Mouse (Mus musculus): ENCODE data around the gene Uhrf1.

Gene Uhrf1

DNA sequence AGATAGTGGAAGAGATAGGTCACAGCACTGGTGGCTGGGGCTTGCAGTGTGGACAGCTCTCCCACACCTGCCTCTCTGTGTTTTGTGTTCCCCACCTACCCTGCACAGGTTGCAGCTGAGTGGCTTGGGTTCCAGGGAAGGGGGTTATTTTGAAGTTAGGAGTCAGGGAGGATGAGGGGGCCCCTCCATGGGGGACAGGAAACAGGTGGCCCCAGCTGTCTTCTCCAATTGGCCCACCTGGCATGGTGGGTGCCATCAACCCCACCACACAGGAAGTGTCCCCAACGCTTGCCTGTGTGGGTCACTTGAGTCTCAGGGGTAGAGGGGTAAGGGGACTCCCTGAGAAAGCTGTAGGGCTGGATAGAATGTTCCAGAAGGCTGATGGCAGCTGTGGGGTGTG, 9.8 kb upstream of the Uhrf1 start:
- in situ Hi-C loops (cut with MboI; ENCODE audit: unreplicated experiment in 2 of 2): no loop called here

DNA sequence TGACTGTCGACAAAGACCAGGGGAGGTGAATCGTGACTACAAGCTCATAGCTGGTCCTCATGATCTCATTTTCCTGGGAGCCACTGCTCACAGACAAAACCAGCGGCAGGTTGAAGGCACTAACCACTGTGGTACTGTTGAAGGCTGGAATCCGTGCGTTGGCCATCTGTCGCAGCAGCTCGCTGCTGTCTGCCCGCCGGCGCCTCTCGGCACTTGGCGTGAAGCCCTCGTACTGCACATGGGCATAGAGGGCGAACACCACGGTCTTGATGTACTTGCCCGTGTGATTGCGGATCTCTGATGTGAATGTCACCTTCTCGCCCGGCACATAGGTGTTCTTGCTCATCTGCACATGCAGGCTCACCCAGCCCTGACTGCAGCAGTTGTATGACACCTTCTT, 8.9 kb upstream of the Uhrf1 start:
- in situ Hi-C loops (cut with MboI; ENCODE audit: unreplicated experiment in 2 of 2): no loop called here

DNA sequence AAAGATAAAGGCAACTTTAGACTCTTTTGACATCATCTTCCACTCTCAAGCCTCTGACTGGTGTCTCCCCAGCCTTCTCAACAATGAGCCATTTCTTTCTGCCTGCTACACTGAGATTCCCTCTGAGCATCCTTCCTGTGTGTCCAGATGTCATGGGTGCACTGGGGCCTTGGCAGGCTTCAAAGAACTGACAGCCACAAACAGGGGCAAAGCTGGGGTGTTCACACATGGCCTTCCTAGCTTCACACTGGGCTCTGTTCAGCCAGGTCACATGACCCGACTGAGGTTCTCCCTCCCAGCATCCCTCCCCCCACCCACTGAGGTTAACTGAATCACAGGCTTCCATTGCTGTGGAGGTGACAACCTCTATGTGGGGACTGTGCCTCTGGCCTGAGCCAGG, 6.9 kb upstream of the Uhrf1 start:
- in situ Hi-C loops (cut with MboI; ENCODE audit: unreplicated experiment in 2 of 2): no loop called here

DNA sequence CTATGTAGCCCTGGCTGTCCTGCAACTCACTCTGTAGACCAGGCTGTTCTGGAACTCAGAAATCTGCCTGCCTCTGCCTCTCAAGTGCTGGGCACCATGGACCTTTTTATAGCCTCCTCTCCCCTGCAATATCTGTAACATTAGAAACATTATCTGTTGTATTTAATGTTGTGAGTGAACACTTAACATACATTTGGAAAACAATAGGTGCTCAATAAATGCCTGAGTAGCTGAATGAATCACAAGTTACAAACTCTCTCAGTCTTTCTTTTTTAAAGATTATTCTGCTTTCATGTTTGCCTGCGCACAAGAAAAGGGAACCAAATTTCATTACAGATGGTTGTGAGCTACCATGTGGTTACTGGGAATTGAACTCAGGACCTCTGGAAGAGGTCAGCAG, 4.9 kb upstream of the Uhrf1 start:
- in situ Hi-C loops (cut with MboI; ENCODE audit: unreplicated experiment in 2 of 2): no loop called here

DNA sequence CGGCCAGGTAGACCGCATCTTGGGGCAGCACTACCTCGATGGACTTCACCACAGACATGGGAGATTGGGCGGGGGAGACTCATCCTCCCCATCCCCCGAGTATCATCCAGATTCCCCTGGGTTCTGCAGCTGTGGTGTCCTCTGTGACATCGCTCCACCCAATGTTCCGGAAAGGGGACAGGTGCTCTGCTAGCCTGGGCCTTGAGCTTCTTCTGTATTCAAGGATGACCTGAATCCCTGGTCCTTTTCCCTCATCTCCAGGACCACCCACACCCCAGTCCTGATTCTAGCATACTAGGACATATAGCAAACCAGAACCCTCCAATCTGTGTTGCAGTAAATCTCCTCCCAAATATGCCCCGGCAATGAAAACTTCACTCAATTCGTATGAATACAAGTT, 2.9 kb upstream of the Uhrf1 start, which contains the start of gene Arrdc5:
Gene Arrdc5 (minus strand): TSS at position 101 of the 400 bp plus-strand sequence.
- in situ Hi-C loops (cut with MboI; ENCODE audit: unreplicated experiment in 2 of 2): no loop called here

DNA sequence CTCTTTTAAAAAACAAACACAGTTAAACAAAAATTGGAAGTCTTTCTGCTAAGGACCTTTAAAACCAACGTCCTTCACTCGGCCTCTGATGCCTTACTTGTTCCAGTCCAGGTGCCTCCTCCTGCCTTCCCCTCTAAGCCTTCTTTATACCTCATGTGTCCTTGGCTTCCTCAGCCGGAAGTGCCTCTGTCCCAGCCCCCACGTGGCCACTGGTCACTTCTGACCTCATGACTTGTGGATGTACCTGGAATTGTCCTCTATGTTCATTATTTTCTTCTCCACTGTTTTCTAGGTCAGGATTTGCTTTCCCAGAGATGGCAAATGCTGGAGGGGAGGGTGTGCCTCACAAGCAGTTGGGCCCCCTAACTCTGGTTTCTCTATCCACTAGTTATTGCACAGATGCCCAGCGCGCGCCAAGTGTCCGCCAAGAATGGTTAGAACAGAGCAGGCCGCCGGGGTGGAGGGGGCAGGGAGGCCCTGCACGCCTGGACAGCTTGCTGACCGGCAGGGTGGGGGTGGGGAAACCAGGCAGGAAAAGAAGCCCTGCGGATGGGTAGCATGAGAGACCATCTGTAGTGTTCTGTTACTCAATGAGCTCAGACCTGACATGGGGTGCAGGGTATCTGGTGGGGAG, 641 bp upstream of the Uhrf1 start:
- in situ Hi-C loops (cut with MboI; ENCODE audit: unreplicated experiment in 2 of 2): no loop called here

DNA sequence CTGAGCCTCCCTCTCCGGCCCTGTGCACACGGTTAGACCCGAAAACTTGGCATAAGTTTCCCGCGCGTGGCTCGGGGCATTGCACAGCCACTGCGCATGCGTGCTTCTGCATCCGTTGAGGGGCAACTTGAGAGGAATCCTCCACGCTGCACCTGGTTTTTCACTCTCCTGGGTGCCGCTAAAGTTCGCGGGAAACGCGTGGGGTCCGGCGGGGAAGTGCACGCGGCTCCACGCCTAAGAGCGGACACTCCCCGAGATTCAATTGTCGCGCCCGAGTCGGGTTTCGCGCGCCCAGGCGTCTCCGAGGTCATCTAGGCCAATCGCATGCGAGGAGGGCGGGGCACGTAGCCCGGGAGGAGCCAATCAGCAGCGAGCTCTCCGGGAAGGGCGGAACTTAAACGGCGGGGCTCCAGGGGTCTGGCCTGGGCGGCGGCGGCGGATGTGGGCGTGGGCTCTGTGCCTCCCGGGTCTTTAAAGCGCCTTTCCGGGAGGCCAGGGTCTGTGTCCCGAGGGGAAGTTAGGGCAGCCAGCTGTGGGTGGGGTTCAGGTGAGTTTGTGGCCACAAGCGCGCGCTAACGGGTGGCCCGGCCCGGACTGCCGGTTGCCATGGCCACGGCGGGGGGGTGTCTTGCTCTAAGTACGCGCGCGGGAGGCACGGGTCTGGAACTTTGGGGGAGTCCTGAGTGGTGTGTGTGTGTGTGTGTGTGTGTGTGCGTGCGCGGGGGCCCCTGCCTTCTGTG, 896 bp downstream of the Uhrf1 start:
- in situ Hi-C loops (cut with MboI; ENCODE audit: unreplicated experiment in 2 of 2): no loop called here

DNA sequence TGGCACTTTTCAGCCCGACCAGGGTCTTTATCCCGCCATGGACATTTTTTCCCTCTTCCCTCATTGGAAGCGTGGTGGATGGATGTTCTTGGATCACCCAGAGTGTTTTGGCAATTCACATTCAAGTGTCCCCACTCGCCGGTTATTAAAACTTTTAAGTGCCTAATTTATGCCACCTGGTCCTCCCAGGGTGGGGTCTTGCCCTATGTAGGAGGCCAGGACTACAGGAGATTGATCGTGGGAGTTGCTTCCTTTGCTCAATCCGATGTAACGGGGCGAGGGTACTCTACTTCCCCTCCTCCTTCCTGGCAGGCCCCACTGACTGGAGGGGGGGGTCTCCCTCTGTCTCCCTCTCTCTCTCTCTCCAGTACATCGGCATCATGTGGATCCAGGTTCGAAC, 1.6 kb downstream of the Uhrf1 start:
- in situ Hi-C loops (cut with MboI; ENCODE audit: unreplicated experiment in 2 of 2): no loop called here

DNA sequence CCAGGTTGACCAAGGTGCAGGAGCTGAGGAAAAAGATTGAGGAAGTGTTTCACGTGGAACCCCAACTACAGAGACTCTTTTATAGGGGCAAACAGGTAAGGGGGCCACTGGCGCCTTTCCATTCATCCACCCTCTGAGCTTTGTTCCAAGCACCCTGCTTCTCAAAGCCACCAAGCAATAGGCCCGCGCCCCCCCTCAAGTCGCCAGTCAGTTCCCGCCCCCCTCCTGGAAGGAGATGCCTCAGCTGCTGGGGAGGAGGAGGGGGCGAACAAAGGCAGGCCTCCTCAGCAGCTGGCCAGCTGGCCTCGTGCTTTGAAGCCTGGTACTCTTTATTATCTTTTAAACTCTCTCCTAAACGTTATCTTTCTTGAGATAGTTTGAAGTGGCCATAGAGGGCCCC, 2.0 kb downstream of the Uhrf1 start:
- in situ Hi-C loops (cut with MboI; ENCODE audit: unreplicated experiment in 2 of 2): no loop called here

DNA sequence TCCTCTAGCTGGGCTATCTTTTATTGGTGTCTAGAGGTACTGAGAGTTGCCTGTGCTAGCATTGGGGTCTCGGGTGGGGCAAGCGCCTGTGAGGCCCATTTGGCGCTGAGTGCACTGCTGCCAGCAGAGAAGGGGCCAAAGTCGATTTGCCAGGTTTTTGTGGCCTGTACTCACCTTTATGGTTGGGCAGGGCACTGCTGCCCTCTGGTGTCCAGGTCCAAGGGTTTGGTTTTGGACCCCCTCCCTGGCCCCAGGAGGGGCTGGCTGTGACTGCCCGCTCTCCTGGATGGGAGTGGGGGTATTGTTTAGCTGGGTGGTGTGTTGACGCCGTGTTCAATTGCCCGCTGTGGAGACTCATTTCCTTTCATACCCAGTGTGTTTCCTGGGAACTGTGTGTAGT, 2.7 kb downstream of the Uhrf1 start:
- in situ Hi-C loops (cut with MboI; ENCODE audit: unreplicated experiment in 2 of 2): no loop called here

DNA sequence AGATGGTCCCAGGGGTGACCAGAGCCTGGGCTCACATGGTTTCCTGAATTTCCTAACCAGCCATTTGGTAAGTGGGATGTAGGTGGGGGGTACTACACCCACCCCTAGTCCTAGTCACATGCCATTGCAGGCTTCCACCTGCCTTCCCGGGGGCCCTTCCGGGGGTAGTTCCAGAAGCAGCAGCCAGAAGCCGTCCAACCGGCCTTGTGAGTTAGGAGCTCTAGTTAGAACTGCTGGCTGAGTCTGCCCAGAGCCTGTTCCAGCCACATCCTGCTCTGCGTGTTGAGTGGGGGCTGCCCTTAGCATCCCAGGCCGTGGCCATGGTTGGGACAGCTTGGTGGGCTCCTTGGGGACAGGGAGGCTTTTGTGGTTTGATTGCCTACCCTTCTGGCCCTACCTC, 5.0 kb downstream of the Uhrf1 start:
- in situ Hi-C loops (cut with MboI; ENCODE audit: unreplicated experiment in 2 of 2): no loop called here

DNA sequence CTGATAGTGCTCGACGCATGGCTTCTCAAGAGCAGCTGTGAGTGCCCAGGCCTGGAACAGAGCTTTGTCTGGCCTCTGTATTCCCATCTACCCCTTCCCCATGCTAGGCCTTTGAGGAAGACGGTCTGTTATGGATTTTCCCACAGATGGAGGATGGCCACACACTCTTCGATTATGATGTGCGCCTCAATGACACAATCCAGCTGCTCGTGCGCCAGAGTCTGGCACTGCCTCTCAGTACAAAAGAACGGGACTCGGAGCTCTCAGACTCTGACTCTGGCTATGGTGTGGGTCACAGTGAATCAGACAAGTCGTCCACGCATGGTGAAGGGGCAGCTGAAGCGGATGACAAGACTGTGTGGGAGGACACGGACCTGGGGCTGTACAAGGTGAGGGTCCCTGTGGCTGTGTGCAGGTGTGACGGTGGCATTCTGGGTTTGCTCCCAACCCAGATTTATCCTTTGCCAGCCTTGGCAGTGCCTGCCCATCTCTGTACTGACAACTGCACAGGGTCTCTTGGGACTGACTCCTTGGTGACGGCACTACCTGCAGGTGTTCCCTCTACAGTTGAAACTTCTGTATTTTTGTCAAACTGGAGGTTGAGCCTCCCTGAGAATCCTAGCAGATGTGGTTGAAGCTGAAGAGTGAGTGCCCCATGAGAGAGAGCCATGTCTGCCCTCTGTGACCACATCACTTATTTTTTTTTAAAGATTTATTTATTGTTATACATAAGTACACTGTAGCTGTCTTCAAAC, 6.2 kb downstream of the Uhrf1 start:
- in situ Hi-C loops (cut with MboI; ENCODE audit: unreplicated experiment in 2 of 2): no loop called here

DNA sequence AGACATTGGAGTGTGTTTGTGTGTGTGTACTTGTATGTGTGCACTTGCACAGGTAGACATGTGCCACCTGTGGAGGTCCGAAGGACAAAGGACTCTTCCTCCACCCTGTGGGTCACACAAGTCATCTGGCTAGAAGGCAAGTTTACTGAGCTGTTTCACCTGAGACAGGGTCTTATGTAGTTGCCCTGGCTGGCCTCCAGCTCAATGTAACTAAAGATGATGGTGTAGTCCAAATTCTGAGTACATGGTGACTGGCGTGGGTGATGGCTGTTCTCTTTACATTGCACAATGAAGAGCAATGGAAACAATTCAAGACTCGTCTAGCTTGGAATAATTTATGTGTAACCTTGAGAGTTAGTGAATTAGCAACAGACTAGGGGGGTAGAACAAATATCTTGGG, 21.3 kb downstream of the Uhrf1 start:
- in situ Hi-C loops (cut with MboI; ENCODE audit: unreplicated experiment in 2 of 2): no loop called here

DNA sequence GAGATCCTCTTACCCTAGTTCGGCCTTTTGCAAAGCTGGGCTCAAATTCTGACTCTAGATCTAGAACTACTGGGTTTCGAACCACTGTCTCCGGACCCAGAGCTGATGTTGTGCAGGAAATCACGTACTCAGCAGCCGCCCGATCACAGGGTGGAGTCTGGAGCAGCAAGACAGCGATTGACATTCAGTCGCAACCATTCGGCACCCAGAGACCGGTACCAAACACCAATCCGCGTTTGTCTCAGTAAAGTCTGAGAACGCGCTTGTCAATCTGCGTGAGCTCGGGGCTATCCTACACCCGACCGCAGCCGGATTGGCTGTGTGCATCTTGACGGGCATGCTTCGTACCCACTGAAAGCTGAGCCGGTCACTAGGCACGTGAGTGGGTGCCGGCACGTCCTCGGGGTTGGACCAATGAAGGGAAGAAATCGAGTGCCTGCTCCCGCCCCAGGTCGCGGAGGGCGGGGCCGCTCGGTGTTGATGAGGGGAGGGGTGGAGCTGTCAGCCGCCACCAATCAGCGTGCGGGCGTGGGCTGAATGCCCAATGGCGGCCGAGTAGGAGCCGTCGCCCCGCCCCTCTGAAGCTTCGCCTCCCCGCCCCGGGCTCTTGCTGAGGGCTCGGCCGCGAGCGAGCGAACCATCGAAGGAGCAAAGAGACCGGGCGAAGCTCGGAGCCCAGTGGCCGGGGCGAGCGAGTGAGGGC, 22.5 kb downstream of the Uhrf1 start, which contains the start of gene Kdm4b:
Gene Kdm4b (plus strand): TSS at position 613 of the 703 bp plus-strand sequence.
- in situ Hi-C loops (cut with MboI; ENCODE audit: unreplicated experiment in 2 of 2): no loop called here

DNA sequence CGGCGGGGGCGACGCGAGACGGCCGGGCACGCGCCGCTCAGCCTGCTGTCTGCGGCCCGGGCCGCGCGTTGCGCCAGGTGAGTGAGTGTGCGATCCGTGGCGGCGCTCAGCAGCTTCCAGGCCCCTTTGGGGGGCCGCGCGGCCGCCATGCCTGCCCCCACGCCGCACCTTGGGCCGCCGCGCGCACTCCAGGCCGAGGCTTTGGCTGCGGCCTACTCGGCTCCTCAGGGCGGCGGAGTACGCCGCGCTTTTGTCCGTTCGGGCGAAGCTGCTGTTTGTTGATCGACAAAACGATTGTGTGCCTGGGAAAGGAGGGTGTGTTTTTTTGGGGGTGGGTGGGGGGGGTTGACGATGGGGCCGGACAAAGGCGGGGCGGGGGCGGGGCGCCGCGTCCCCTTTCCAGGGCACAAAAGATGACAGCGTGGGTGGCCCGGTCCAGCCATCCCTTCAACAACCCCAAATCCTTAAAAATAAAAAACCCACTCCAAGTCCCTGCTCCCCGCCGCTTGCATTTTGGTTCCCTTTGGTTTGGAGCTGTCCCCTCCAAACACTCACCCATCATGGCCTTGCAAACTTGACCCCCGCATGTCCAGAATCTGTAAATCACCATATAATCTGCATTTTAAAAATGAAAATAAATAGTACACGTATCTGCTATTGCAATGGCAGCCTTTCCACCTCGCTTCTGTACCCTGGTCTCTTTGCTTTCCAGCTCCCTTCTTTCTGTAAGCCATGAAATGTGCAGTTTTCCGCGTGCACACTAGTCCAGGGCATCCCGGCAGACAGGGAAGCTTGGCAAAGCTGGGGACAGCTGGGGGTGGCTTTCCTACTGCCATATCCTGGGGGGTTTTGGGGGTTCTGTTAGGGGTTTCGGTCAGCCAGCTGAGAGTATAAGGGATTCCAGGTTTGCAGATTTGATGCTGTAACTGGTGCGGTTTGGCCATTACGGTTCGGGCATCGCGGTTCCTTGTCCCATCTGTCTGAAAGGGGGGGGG, 23.3 kb downstream of the Uhrf1 start:
- in situ Hi-C loops (cut with MboI; ENCODE audit: unreplicated experiment in 2 of 2): no loop called here

DNA sequence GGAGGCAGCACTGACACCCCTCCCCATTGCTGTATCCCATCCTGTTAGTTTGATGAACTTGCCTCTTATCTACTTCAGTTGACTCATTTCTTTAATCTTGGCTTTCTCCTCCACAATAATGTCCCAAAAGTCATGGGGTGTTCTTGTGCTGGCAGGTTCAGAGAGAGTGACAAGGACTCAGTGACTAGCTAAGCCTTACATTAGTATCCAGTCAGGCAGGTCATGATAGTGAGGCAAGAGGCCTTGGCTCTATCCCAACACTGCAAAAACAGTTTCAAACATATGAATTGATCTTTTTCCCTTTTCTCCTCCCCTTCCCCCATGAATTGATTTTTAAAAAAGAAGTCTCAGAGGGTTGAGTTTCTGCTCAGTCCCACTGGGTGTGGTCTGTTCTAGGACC, 26.1 kb downstream of the Uhrf1 start:
- in situ Hi-C loops (cut with MboI; ENCODE audit: unreplicated experiment in 2 of 2): no loop called here

DNA sequence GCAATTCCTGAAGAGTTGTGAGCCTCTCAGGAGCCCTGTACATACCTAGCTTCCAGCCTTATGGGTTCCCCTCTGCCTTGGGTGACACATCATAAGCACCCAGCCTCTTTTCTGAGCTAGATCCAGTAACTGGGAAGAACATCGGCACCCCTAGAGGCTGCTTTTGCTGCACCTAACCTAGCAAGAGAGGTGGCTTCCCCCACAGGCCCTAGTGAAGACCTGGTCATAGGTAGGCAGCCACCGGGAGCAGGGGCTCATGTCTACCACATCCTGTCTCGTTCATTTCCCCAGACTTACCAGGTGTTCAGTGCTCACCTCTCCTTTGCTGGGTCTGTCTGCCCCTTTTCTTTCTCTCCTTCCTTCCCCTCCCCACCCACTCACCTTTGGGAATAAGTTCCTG, 27.2 kb downstream of the Uhrf1 start:
- in situ Hi-C loops (cut with MboI; ENCODE audit: unreplicated experiment in 2 of 2): no loop called here

DNA sequence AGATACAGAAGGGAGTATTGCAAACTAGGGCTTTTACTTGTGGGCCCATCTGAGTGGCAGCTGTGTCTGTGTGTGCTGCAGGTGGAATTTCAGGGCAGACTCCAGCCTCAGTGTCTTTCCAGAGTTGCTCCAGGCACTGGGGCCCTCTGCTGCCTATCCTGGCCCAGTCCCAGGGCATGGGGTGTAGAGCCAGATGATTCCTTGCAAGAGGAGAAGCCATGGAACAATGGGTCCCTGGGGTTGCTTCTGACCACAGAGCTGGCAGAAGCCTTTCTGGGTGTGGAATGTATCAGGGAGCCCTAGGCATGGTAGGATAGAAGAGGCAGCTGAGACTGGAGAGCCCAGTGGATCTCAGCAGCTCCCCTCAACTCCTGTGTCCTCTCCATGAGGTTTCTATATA, 28.1 kb downstream of the Uhrf1 start:
- in situ Hi-C loops (cut with MboI; ENCODE audit: unreplicated experiment in 2 of 2): no loop called here

DNA sequence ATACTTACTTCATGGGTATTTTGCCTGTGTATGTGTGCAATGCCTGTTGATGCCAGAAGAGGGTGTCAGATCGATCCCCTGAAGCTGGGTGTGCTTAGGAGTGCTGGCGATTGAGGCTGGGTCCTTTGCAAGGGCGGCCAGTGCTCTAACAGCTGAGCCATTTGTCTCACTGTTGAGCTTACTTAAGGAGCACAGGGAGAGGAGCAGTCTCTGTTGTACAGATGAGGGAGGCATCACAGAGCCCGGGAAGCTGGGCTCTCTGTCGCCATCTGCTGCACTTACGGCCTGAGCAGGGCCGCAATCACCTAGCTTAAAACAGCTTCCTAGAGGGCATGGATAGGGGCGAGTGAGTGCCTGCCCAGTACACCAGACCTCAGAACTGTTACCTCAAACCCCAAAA, 29.9 kb downstream of the Uhrf1 start:
- in situ Hi-C loops (cut with MboI; ENCODE audit: unreplicated experiment in 2 of 2): no loop called here

DNA sequence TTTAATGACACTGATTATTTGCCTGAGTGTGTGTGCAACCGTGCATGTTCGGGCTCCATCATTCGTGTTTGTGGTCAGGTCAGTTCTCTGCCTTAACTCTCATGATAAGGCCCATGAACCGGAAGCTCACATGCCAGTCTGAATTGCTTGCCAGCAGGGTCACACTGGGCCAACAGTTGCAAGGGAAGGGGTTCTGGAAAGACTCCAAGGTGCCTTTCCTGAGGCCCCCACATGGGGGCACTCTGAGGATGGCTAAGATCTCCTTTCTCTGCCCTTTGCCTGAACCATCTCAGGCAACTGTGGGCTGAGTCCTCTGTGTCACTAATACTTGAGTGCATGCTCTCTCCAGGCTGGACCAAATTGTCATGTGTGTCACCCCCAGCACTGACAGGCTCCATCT, 34.1 kb downstream of the Uhrf1 start:
- in situ Hi-C loops (cut with MboI; ENCODE audit: unreplicated experiment in 2 of 2): no loop called here

Data from v-Abl transformed pro-B cells (cell line).